Mouse (Mus musculus) hindbrain, embryonic 14.5 days (tissue): Measurements from ENCODE around the gene Apoc1. TPM values are rescaled to one million over a fixed set of nuclear protein-coding genes. Genes with fewer than 3 reads are reported as not detected.
"Not testable (repeated sequence)": the region's sequence is repeated elsewhere in the genome, so short reads cannot be mapped to it uniquely, and the experiment has no call there.

Source experiments
- ATAC-seq: fragments of 200-750 bp; cut with Nextera tagmentation; 2 replicates; pipeline ENCODE4 v1.8.0; 2017; ENCODE audit warnings: moderate number of reproducible peaks, mild to moderate bottlenecking, moderate TSS enrichment, moderate library complexity; ENCODE audit not compliant: low FRiP score
- DNase-seq: peaks from one replicate; pipeline ENCODE4 v3.0.0-alpha.2; 2015; ENCODE audit warnings: low spot score
- H3K27ac ChIP-seq: fragments of 300-500 bp; sonication (generic); 2 replicates; pipeline ENCODE4 v1.5.1; 2014; ENCODE audit warnings: mild to moderate bottlenecking, moderate library complexity
- H3K27me3 ChIP-seq: fragments of 300-500 bp; sonication (generic); 2 replicates; pipeline ENCODE4 v1.6.1; 2014; ENCODE audit warnings: mild to moderate bottlenecking, low read length, mixed read lengths; ENCODE audit not compliant: control insufficient read depth, insufficient read depth
- H3K36me3 ChIP-seq: fragments of 300-500 bp; sonication (generic); replicated peaks from 2 replicates; pipeline ENCODE4 v1.6.1; 2014; ENCODE audit not compliant: control insufficient read depth, insufficient read depth
- H3K4me1 ChIP-seq: fragments of 300-500 bp; sonication (generic); replicated peaks from 2 replicates; pipeline ENCODE4 v1.6.1; 2014; ENCODE audit warnings: antibody characterized with exemption, low read length, mixed read lengths; ENCODE audit not compliant: control insufficient read depth, insufficient read depth
- H3K4me2 ChIP-seq: fragments of 300-500 bp; sonication (generic); replicated peaks from 2 replicates; pipeline ENCODE4 v1.6.1; 2014; ENCODE audit warnings: mild to moderate bottlenecking, moderate library complexity
- H3K4me3 ChIP-seq: fragments of 300-500 bp; sonication (generic); replicated peaks from 2 replicates; pipeline ENCODE4 v1.5.1; 2014; ENCODE audit warnings: mild to moderate bottlenecking, low read length
- H3K9ac ChIP-seq: fragments of 300-500 bp; sonication (generic); 2 replicates; pipeline ENCODE4 v1.6.1; 2014
- H3K9me3 ChIP-seq: fragments of 300-500 bp; sonication (generic); 2 replicates; pipeline ENCODE4 v1.6.1; 2016; ENCODE audit warnings: low read length; ENCODE audit not compliant: control insufficient read depth
- WGBS: fragments of 180-500 bp; shearing (Covaris S2); extraction: QIAGEN DNeasy Blood & Tissue Kit; methylation state at CpG from one replicate; pipeline ENCODE4 v1.1.7; 2014; 5-methylcytosine and 5-hydroxymethylcytosine counted together
- polyA plus RNA-seq: library from polyadenylated mRNA; unstranded; fragments of >200 nt; fragmentation: Nextera tagmentation; extraction: Ambion mirVana; gene quantifications from 2 replicates; pipeline ENCODE4 v1.2.1, GENCODE M21; 2014

The Apoc1 gene
- polyA plus RNA-seq, 1 experiment from 2014 or later = 2.5 TPM

DNA sequence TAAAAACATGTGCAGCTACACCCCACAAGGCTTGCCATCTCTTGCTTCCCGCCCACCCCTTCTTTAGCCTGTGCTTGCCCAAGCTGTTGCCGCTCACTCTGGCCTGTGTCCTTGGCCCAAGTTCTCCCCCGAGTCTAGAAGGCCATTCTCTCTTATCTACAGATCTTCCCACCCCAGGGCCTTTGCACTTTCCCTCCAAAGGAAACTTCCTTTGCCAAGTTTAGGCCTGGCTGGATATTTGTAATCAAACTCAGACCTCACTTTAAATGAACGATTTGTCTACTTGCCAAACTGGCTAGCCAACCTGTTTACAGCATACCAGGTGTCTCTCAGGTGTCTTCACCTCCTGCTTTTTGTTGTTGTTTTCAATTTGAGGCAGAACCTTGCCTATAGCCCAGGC lies 1.6 kb downstream of the Apoc1 start:
- no peaks in the 10 kb centered on the region for H3K36me3 ChIP-seq
- H3K4me3 ChIP-seq = no peak overlapping the region
- H3K27ac ChIP-seq = no peak overlapping the region
- no peak overlapping the region for H3K9ac ChIP-seq
- no peaks in the 10 kb centered on the region for H3K27me3 ChIP-seq
- no peak overlapping the region for H3K4me2 ChIP-seq
- DNase-seq (no peak), ATAC-seq (no peak)
- 0 out of 2 replicates have a peak, but pooled peaks cover 3% of the 10 kb centered on the region for H3K4me1 ChIP-seq
- no peaks in the 10 kb centered on the region for H3K9me3 ChIP-seq
- 89% methylated on average over 4 of the region's 4 CpGs for WGBS

DNA sequence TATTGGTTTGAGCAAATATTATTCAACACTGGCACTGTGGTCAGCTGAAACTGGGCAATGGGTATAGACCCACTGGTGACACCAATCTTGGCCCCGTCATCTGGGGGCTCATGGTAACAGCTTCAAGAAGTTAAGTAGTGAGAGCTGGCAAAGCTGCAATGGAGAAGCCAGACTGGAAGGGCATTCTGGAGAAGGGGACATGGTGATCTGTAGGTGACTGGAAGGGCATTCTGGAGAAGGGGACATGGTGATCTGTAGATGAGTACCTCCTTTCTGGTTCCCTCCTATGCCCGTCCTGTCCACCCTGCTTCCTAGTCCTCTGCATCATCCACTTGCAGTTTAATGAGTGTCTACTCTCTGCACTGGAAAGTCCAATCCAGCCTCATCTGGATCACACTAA lies 3.8 kb downstream of the Apoc1 start:
- ATAC-seq = no peak
- Histone ChIP-seq H3K4me3 (no peak overlapping the region), H3K9me3 (no peaks in the 10 kb centered on the region), H3K27ac (no peak overlapping the region), H3K4me1 (0 out of 2 replicates have a peak, but pooled peaks cover 3% of the 10 kb centered on the region), H3K4me2 (no peak overlapping the region), H3K36me3 (no peaks in the 10 kb centered on the region), H3K27me3 (no peaks in the 10 kb centered on the region), H3K9ac (no peak overlapping the region)
- DNase-seq = no peak
- WGBS = 95% methylated on average over 2 of the region's 2 CpGs

DNA sequence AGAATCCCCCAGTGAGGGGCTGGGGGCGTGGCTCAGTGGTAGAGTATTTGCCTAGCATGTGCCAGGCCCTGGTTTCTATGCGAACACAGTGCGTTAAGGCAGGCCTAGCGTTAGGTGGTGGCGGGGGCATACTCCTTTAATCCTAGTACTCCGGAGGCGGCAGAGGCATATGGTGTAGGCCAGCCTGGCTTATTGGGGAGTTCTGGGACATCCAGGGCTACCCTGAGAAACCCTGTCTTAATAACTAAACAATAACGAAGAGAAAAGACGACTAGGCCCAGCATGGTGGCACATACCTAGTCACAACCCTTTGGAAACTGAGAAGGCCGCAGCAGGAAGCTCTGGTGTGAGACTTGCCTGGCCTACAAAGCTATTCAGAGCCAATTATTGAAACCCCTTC lies 4.4 kb downstream of the Apoc1 start:
- no peak overlapping the region for H3K27ac ChIP-seq
- no peak overlapping the region for H3K4me2 ChIP-seq
- no peaks in the 10 kb centered on the region for H3K36me3 ChIP-seq
- DNase-seq (no peak), ATAC-seq (no peak)
- no peak overlapping the region for H3K4me3 ChIP-seq
- no peaks in the 10 kb centered on the region for H3K27me3 ChIP-seq
- H3K9me3 ChIP-seq = no peaks in the 10 kb centered on the region
- WGBS = 89% methylated on average over 10 of the region's 10 CpGs
- H3K4me1 ChIP-seq = no peaks in the 10 kb centered on the region
- no peak overlapping the region for H3K9ac ChIP-seq

DNA sequence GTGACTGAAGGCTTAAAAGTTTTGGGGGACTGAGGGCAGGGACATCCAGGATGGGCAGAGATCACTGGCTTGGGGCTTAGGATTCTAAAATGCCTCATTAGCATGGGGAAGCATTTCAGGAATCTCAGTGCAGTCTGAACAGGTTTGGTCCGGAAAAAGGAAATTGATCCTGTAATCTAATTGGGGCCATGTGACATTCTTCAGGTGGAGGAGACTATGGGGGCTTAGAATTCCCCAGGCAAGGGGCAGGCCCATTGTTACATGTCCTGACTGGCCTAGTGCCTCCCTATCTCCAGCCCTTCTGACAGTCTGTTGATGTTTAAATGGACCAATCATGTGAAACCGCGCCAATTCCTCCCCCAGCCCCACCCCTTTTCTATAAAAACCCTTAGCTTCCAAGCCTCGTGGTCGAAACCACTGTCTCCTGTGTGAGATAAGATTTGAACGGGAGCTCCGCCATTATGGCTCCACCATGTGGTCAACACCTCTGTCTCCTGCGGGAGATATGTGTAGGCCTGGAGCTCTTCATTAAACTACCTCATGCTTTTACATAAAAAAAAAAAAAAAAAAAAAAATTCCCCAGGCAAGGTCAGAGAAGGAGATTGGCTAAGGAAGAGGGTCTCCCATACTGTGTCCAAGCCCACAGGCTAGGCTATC lies 5.4 kb downstream of the Apoc1 start:
- H3K4me1 ChIP-seq, ATAC-seq, H3K4me2 ChIP-seq, DNase-seq, H3K9ac ChIP-seq, H3K27me3 ChIP-seq, H3K9me3 ChIP-seq, H3K4me3 ChIP-seq, H3K36me3 ChIP-seq, H3K27ac ChIP-seq: not testable (repeated sequence)
- WGBS = 87% methylated on average over 8 of the region's 8 CpGs

DNA sequence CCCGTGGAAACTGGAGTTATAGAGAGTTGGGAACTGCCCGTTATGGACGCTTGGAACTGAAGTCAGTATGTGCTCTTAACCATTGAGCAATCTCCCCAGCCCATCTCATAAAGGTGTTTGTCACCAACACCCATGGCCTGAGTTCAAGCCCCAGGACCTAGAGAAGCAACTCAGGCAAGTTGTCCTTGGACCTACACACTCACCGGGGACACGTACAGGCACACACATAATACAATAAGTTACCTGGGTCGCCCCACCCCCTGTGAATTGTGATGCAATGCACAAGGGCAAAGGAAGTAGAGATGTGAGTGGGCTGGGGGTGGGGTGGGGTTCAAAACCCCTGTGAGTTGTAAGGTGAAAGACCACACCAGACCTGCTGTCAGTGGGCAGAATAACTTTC lies 5.9 kb downstream of the Apoc1 start:
- no peaks in the 10 kb centered on the region for H3K27me3 ChIP-seq
- no peak overlapping the region for H3K4me2 ChIP-seq
- WGBS = 87% methylated on average over 6 of the region's 6 CpGs
- no peak overlapping the region for H3K9ac ChIP-seq
- DNase-seq = no peak
- no peak overlapping the region for H3K4me3 ChIP-seq
- no peak for ATAC-seq
- no peaks in the 10 kb centered on the region for H3K36me3 ChIP-seq
- no peaks in the 10 kb centered on the region for H3K4me1 ChIP-seq
- H3K27ac ChIP-seq = no peak overlapping the region
- H3K9me3 ChIP-seq = no peaks in the 10 kb centered on the region

DNA sequence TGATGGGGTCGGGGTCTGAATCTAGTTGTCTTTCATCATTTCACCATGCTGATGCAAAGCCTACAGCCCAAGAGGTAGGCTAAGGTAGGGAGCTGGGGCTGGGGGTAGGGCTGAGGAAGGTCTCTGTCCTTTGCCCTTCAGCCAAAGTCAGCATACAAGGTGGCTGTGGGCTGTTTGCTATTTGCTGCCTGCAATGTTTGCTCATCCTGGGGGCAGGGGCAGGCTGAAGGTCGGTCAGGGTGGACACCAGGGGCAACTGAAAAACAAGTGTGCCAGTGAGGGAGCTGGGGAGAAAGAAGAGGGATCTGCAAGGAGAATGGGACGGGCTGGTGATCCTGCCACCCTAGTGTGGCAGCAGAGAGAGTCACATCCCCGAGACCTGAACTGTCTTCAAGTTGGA lies 7.1 kb downstream of the Apoc1 start:
- Histone ChIP-seq H3K27ac (no peak overlapping the region), H3K9ac (no peak overlapping the region), H3K27me3 (no peaks in the 10 kb centered on the region), H3K4me3 (no peak overlapping the region), H3K4me1 (no peaks in the 10 kb centered on the region), H3K4me2 (no peak overlapping the region), H3K9me3 (no peaks in the 10 kb centered on the region), H3K36me3 (no peaks in the 10 kb centered on the region)
- WGBS = 67% methylated on average over 4 of the region's 4 CpGs
- ATAC-seq (no peak), DNase-seq (no peak)

DNA sequence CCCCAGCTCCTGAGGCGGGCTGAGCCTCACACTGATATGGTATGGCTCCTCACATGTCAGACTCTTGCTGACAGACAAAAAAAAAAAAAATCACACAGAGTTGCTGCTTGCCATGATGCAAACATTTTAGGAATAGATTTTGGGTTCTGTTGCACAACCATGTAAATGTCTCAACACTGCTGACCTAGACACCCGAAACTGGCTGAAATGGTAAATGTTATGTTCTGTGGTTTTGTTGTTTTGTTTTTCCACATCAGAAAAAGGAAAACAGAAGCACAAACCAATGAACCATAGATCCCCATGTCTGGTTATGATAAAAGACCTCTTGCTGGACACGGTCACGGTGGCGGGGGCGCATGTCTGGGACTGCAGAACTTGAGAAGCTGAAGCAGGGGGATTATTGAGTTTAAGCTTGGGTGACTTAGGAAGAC lies 8.7 kb downstream of the Apoc1 start:
- WGBS = 88% methylated on average over 6 of the region's 6 CpGs
- Histone ChIP-seq H3K27ac (no peak overlapping the region), H3K4me1 (no peaks in the 10 kb centered on the region), H3K27me3 (no peaks in the 10 kb centered on the region), H3K9me3 (no peaks in the 10 kb centered on the region), H3K4me3 (no peak overlapping the region), H3K9ac (no peak overlapping the region), H3K4me2 (no peak overlapping the region), H3K36me3 (no peaks in the 10 kb centered on the region)
- DNase-seq (no peak), ATAC-seq (no peak)

DNA sequence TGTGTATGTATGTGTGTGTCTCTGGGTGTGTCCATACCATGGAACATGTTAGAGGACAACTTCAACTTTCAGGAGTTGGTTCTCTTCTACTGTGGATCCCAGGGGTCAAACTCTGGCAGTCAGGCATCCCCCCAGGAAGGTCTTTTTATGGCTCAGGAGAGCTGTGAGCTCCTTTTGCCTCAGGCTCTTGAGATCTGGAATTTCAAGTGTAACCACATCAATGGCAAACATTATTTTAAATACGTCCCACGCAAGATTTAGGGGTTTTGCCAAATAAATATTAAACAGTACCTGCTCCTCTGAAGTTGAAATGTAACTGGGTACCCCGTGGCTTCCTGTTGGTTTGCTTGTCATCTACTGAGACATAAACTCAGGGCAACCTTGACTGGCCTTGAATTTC lies 9.5 kb downstream of the Apoc1 start:
- DNase-seq (no peak), ATAC-seq (no peak)
- Histone ChIP-seq H3K4me1 (no peaks in the 10 kb centered on the region), H3K9me3 (no peaks in the 10 kb centered on the region), H3K36me3 (no peaks in the 10 kb centered on the region), H3K4me3 (no peak overlapping the region), H3K27me3 (no peaks in the 10 kb centered on the region), H3K4me2 (no peak overlapping the region), H3K27ac (no peak overlapping the region), H3K9ac (no peak overlapping the region)
- 83% methylated on average over 3 of the region's 3 CpGs for WGBS

DNA sequence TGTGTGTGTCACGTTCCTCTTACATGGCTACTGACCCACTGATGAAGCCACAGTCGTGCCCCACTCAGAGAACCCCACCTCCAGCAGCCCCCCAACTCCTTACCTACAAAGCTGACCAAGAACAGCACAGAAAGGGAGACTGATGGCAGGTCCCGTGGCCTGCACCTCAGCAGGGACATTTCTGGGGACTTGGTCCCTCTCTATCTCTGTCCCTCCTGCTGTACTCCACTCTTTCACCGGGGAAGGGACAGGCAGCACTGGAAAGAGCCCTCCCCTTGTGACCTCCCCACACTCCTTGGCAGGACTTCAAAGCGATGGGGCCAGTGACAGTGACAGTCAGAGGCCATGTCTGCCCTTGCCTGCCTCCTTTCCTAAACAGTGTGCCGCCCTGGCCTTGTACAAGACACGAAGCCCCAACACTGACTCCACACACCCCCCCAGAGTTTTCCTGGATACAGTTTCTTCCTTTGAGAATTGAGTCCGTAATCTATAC lies 11.2 kb downstream of the Apoc1 start, which contains the start of the genes Gm44805 and Apoc4:
Gm44805 (minus strand) TSS at position 222 of the 493 bp plus-strand sequence.
Apoc4 (minus strand) TSS at position 278 of the 493 bp plus-strand sequence.
- no peaks in the 10 kb centered on the region for H3K27me3 ChIP-seq
- H3K9me3 ChIP-seq = no peaks in the 10 kb centered on the region
- ATAC-seq = no peak
- no peak within 1 kb of the TSS for H3K27ac ChIP-seq
- 65% methylated on average over 8 of the region's 8 CpGs for WGBS
- no peaks in the 10 kb centered on the region for H3K4me1 ChIP-seq
- no peak for DNase-seq
- H3K4me2 ChIP-seq = no peak within 1 kb of the TSS
- H3K4me3 ChIP-seq = no peak within 1 kb of the TSS
- no peaks in the 10 kb centered on the region for H3K36me3 ChIP-seq
- H3K9ac ChIP-seq = no peak within 1 kb of the TSS

DNA sequence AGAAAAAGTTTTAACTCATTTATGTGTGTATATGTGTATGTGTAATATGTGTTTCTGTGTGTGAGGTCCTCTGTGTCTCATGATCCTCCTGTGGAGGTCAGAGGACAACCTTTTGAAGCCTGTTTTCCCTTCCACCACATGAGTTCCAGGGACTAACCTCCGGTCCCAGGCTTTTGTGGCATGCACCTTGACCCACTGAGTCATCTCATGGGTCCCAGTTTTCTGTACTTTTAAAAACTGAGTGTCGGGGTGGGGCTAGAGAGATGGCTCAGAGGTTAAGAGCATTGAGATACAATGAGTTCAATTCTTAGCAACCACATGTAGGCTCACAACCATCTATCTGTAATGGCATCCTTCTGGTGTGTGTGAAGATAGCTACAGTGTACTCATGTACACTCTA lies 11.8 kb downstream of the Apoc1 start:
- Histone ChIP-seq H3K9me3 (no peaks in the 10 kb centered on the region), H3K36me3 (no peaks in the 10 kb centered on the region), H3K9ac (no peak overlapping the region), H3K4me3 (no peak overlapping the region), H3K27me3 (no peaks in the 10 kb centered on the region), H3K4me1 (no peaks in the 10 kb centered on the region), H3K4me2 (no peak overlapping the region), H3K27ac (no peak overlapping the region)
- 88% methylated on average over 2 of the region's 2 CpGs for WGBS
- DNase-seq (no peak), ATAC-seq (no peak)
